ENCODE assay signal across 20 mouse cellular contexts in the genomic region with DNA sequence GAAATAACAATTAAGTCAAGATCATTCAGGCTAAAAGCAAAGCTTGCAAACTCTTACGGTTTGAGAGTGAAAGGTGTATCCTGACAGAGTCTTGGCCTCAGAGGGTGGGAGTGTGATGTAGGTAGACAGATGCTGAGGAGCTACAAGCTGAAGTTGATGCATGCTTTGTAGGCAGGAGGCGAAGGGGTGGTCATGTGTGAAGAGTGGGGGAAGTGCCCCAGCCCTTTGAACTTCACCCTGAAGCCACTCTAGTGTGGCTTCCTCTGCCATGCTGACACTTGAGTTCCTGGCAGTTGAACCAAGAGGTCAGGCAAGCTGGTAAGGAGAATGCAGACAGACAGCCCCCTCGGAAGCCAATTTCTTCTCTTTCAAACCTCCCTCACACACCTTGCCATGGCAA.
DNase-seq lines count a peak whose midpoint lies in the region; ATAC-seq and TF ChIP-seq lines count a peak whose summit lies in the region.
"Had no signal": no experiment of that assay in that cellular context is flagged by ENCODE, and none has a peak within 500 bp of the region (broad histone marks: within the 10 kb centered on the region; RNA-seq: fewer than 3 reads in every experiment).

No protein-coding gene starts in this region.

- peak; percentile 42 to 48 for DNase-seq in B cell, adult 2 months
- peak; percentile 9 for DNase-seq in kidney, adult 18-20 months
- peak; percentile 43 to 63 for DNase-seq in kidney, postnatal 25 days
- DNase-seq in spleen, postnatal 36 days (ENCODE audit: low spot score in 2 of 2), result peak; percentile 69 to 70
- no peak for DNase-seq in cerebellum, postnatal 10 days
- DNase-seq in left cerebral cortex, adult 2 months (ENCODE audit: extremely low spot score in 1 of 2, low spot score in 2 of 2), result no peak
- DNase-seq in embryo, embryonic 10.5 days (ENCODE audit: low spot score), result no peak
- DNase-seq: adrenal gland, postnatal 25 days; cerebellum, postnatal 36 days; gastrocnemius, postnatal 10 days; lung, adult 2 months; retina, postnatal 1 day had no signal

- 81% methylated on average over 3 of the region's 3 CpGs for WGBS in intestine, postnatal 0 days

- no peak for TF ChIP-seq CTCF in intestine, postnatal 0 days (IDR thresholded peaks at IDR 0.05; ENCODE audit: low read depth)
- TF ChIP-seq CTCF in left cerebral cortex, adult 2 months (IDR thresholded peaks at IDR 0.05), result no peak

- no peaks in the 10 kb centered on the region for H3K4me1 ChIP-seq in intestine, postnatal 0 days (replicated peaks; ENCODE audit: control insufficient read depth, insufficient read depth, low read length)
- H3K4me1 ChIP-seq: embryonic facial prominence, embryonic 12.5 days; hindbrain, embryonic 15.5 days; limb, embryonic 15.5 days; midbrain, embryonic 12.5 days; neural tube, embryonic 13.5 days had no signal

- H3K4me3 ChIP-seq in intestine, postnatal 0 days (ENCODE audit: low read depth, low read length), result no peak overlapping the region
- H3K4me3 ChIP-seq in left cerebral cortex, adult 2 months, result no peak overlapping the region
- H3K4me3 ChIP-seq: embryonic facial prominence, embryonic 12.5 days; heart, adult 2 months; hindbrain, embryonic 15.5 days; limb, embryonic 15.5 days; midbrain, embryonic 12.5 days; neural tube, embryonic 13.5 days had no signal

- H3K36me3 ChIP-seq in intestine, postnatal 0 days (ENCODE audit: control insufficient read depth, insufficient read depth), result no peaks in the 10 kb centered on the region
- H3K36me3 ChIP-seq: embryonic facial prominence, embryonic 12.5 days; hindbrain, embryonic 15.5 days; limb, embryonic 15.5 days; midbrain, embryonic 12.5 days; neural tube, embryonic 13.5 days had no signal

- H3K9me3 ChIP-seq in intestine, postnatal 0 days (ENCODE audit: control insufficient read depth), result no peaks in the 10 kb centered on the region
- H3K9me3 ChIP-seq: embryonic facial prominence, embryonic 12.5 days; hindbrain, embryonic 15.5 days; limb, embryonic 15.5 days; midbrain, embryonic 12.5 days; neural tube, embryonic 13.5 days had no signal

- ATAC-seq in intestine, postnatal 0 days, result no peak

- H3K27me3 ChIP-seq in intestine, postnatal 0 days (replicated peaks; ENCODE audit: control insufficient read depth, insufficient read depth, low read length), result no peaks in the 10 kb centered on the region
- H3K27me3 ChIP-seq: CH12.LX; embryonic facial prominence, embryonic 12.5 days; hindbrain, embryonic 15.5 days; limb, embryonic 15.5 days; midbrain, embryonic 12.5 days; neural tube, embryonic 13.5 days had no signal

- intact Hi-C loops in left cerebral cortex, adult 2 months (cut with DNase I), result no loop called here

- no peak overlapping the region for H3K4me2 ChIP-seq in intestine, postnatal 0 days (replicated peaks; ENCODE audit: low read depth)
- H3K4me2 ChIP-seq: embryonic facial prominence, embryonic 12.5 days; hindbrain, embryonic 15.5 days; limb, embryonic 15.5 days; midbrain, embryonic 12.5 days; neural tube, embryonic 13.5 days had no signal

- no peak overlapping the region for H3K27ac ChIP-seq in intestine, postnatal 0 days (ENCODE audit: low read depth, low read length)
- no peak overlapping the region for H3K27ac ChIP-seq in left cerebral cortex, adult 2 months
- H3K27ac ChIP-seq: embryonic facial prominence, embryonic 12.5 days; heart, adult 2 months; hindbrain, embryonic 15.5 days; limb, embryonic 15.5 days; midbrain, embryonic 12.5 days; neural tube, embryonic 13.5 days had no signal

- no peak overlapping the region for H3K9ac ChIP-seq in intestine, postnatal 0 days (ENCODE audit: low read depth, low read length)
- H3K9ac ChIP-seq: embryonic facial prominence, embryonic 12.5 days; hindbrain, embryonic 15.5 days; limb, embryonic 15.5 days; midbrain, embryonic 12.5 days; neural tube, embryonic 13.5 days had no signal

Comparison
In these comparisons a context has a peak if more than half of its experiments do, and no peak if none do; other contexts are left out.
1. DNase-seq: peak in B cell, adult 2 months (2 of 2), kidney, adult 18-20 months (single experiment), kidney, postnatal 25 days (2 of 2) and spleen, postnatal 36 days (2 of 2); none in cerebellum, postnatal 10 days (0 of 2), left cerebral cortex, adult 2 months (0 of 2) and embryo, embryonic 10.5 days (single experiment).